Mouse (Mus musculus) testis, adult 2 months (tissue): ENCODE measurements around the gene Blm.

Source experiments
- CTCF ChIP-seq: fragments of 200-500 bp; IDR thresholded peaks from 2 replicates; pipeline ENCODE4 v1.5.1; 2012; ENCODE audit warnings: low read depth, mild to moderate bottlenecking, inconsistent platforms, low read length, moderate library complexity; ENCODE audit not compliant: control insufficient read depth, insufficient read depth, insufficient replicate concordance
- POLR2A ChIP-seq: fragments of 200-500 bp; IDR thresholded peaks from 2 replicates; pipeline ENCODE4 v1.6.1; 2012; ENCODE audit warnings: low read depth, mild to moderate bottlenecking, inconsistent platforms, low read length, moderate library complexity; ENCODE audit not compliant: control insufficient read depth

DNA sequence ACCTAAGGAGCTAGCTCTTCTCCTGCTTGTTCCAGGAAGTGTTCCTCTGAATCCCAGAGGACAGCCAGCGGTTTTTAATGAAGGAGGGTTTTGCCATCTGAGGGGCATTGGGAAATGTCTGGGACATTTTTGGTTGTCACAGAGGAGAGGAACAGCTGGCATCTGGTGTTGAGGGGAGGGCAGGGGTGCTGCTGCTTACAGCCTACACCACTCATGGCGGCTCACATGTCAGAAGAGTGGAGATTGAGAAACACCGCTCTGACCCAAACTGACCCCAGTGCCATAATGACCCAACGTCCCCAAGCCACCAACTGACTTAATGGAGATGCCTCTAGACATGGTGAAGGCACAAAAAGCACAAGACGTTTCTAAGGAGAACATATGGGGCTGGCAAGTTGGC is 27.0 kb upstream of the Blm start:
- TF ChIP-seq CTCF: no peak
- TF ChIP-seq POLR2A: no peak
